Mouse (Mus musculus) limb, embryonic 10.5 days (tissue): ENCODE measurements around the gene Klf6. TPM values are rescaled to one million over a fixed set of nuclear protein-coding genes. Genes with fewer than 3 reads are reported as not detected.

Experiments
- DNase-seq: peaks from one replicate; pipeline ENCODE4 v3.0.0-alpha.2; 2017; ENCODE audit warnings: low spot score
- H3K27ac ChIP-seq: fragments of 300-500 bp; sonication (generic); 2 replicates; pipeline ENCODE4 v1.5.1; 2016; ENCODE audit warnings: mild to moderate bottlenecking
- H3K27me3 ChIP-seq: fragments of 300-500 bp; sonication (generic); 2 replicates; pipeline ENCODE4 v1.6.1; 2016; ENCODE audit warnings: low read depth, mild to moderate bottlenecking; ENCODE audit not compliant: poor library complexity, severe bottlenecking
- H3K36me3 ChIP-seq: fragments of 300-500 bp; sonication (generic); 2 replicates; pipeline ENCODE4 v1.6.1; 2016; ENCODE audit warnings: mild to moderate bottlenecking, moderate library complexity
- H3K4me1 ChIP-seq: fragments of 300-500 bp; sonication (generic); 2 replicates; pipeline ENCODE4 v1.6.1; 2016
- H3K4me3 ChIP-seq: fragments of 300-500 bp; sonication (generic); 2 replicates; pipeline ENCODE4 v1.5.1; 2016; ENCODE audit warnings: mild to moderate bottlenecking, moderate library complexity
- H3K9me3 ChIP-seq: fragments of 300-500 bp; sonication (generic); replicated peaks from 2 replicates; pipeline ENCODE4 v1.6.1; 2016; ENCODE audit warnings: mild to moderate bottlenecking
- WGBS: fragments of 180-500 bp; shearing (Covaris S2); methylation state at CpG from one replicate; pipeline ENCODE4 v1.1.7; 2016; 5-methylcytosine and 5-hydroxymethylcytosine counted together
- polyA plus RNA-seq: library from polyadenylated mRNA; unstranded; fragments of >200 nt; fragmentation: Nextera tagmentation; extraction: Ambion mirVana; gene quantifications from 2 replicates; pipeline ENCODE4 v1.2.1, GENCODE M21; 2016

The Klf6 gene
- polyA plus RNA-seq, 1 experiment from 2014 or later, result 19.4 TPM

- Histone ChIP-seq H3K4me3 (no peak overlapping the region), H3K4me1 (no peaks in the 10 kb centered on the region), H3K27me3 (no peaks in the 10 kb centered on the region), H3K36me3 (no peaks in the 10 kb centered on the region), H3K27ac (no peak overlapping the region), H3K9me3 (no peaks in the 10 kb centered on the region)
- whole genome bisulfite sequencing, result 52% methylated on average over 2 of the region's 2 CpGs
- no peak for DNase-seq
These were observed 17.5 kb upstream of the Klf6 start for GRCm38 (mm10) chr13:5843829-5844228.

DNA sequence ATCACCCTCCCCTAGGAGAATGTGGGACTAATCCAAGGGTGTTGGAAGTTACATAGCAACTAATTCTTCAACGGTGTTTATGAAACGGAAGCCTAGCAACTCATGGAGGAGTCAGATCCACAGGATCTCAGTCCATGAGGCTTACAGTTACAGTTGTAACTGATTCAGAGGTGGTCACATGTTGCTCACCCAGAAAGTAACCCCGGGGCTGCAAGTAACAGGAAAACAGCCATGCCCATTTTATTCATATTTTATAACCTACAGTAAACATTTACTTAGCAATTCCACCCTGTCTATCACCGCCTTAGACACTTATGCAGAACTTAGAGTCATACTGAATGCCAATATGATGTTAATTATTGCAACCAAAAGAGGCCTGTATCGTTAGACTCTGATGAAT lies 16.9 kb upstream of the Klf6 start:
- no peak for DNase-seq
- no peak overlapping the region for H3K4me3 ChIP-seq
- H3K36me3 ChIP-seq, result no peaks in the 10 kb centered on the region
- H3K4me1 ChIP-seq, result no peaks in the 10 kb centered on the region
- no peaks in the 10 kb centered on the region for H3K27me3 ChIP-seq
- WGBS, result 95% methylated on average over 5 of the region's 5 CpGs
- H3K27ac ChIP-seq, result no peak overlapping the region
- no peaks in the 10 kb centered on the region for H3K9me3 ChIP-seq

GRCm38 (mm10) chr13:5845161-5845590 lies 16.1 kb upstream of the Klf6 start:
- Histone ChIP-seq H3K27me3 (no peaks in the 10 kb centered on the region), H3K4me1 (no peaks in the 10 kb centered on the region), H3K27ac (no peak overlapping the region), H3K9me3 (no peaks in the 10 kb centered on the region), H3K36me3 (no peaks in the 10 kb centered on the region), H3K4me3 (no peak overlapping the region)
- WGBS, result 59% methylated on average over 10 of the region's 10 CpGs
- DNase-seq, result no peak

DNA sequence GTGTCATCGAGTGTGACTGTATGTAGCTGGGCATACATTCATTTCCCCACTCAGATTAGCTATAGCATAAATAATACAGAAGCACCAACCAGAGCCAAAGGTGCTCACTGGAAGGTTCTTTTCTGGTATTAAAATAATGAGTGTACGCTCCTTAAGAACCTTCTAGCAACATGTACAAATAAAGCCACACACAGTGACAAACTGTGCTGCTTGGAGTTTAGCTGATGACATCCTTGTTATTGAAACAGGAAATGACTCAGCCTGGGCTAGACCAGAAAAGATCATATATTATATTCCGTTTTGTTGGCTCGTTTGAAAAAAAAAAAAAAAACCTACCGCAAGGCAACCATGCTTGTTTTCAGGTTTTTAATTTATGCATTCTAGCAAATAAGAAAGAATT lies 15.7 kb upstream of the Klf6 start:
- DNase-seq, result no peak
- no peak overlapping the region for H3K27ac ChIP-seq
- H3K27me3 ChIP-seq, result no peaks in the 10 kb centered on the region
- no peaks in the 10 kb centered on the region for H3K36me3 ChIP-seq
- WGBS, result 77% methylated on average over 5 of the region's 5 CpGs
- no peaks in the 10 kb centered on the region for H3K4me1 ChIP-seq
- no peaks in the 10 kb centered on the region for H3K9me3 ChIP-seq
- H3K4me3 ChIP-seq, result no peak overlapping the region

- H3K9me3 ChIP-seq, result no peaks in the 10 kb centered on the region
These were observed 14.4 kb upstream of the Klf6 start for GRCm38 (mm10) chr13:5846860-5847259.

GRCm38 (mm10) chr13:5847736-5848135 lies 13.5 kb upstream of the Klf6 start:
- H3K36me3 ChIP-seq, result no peaks in the 10 kb centered on the region
- WGBS, result 55% methylated on average over 2 of the region's 2 CpGs

More at GRCm38 (mm10) chr13:5846860-5847259, 14.4 kb upstream of the Klf6 start:
- Histone ChIP-seq H3K4me1 (no peaks in the 10 kb centered on the region), H3K27me3 (no peaks in the 10 kb centered on the region), H3K36me3 (no peaks in the 10 kb centered on the region), H3K4me3 (no peak overlapping the region), H3K27ac (no peak overlapping the region)
- no peak for DNase-seq
- WGBS, result 89% methylated on average over 4 of the region's 4 CpGs

GRCm38 (mm10) chr13:5860651-5861156 lies 578 bp upstream of the Klf6 start:
- WGBS, result under 1% methylated on average over 27 of the region's 27 CpGs
- no peaks in the 10 kb centered on the region for H3K27me3 ChIP-seq
- H3K4me3 ChIP-seq, result peak overlapping the region; percentile 76
- no peak for DNase-seq
- peaks cover 11% of the 10 kb centered on the region for H3K36me3 ChIP-seq
- H3K4me1 ChIP-seq, result peaks cover 19% of the 10 kb centered on the region
- peak overlapping the region; percentile 99 for H3K27ac ChIP-seq
- H3K9me3 ChIP-seq, result no peaks in the 10 kb centered on the region

More at GRCm38 (mm10) chr13:5847736-5848135, 13.5 kb upstream of the Klf6 start:
- DNase-seq, result no peak
- Histone ChIP-seq H3K4me1 (no peaks in the 10 kb centered on the region), H3K27me3 (no peaks in the 10 kb centered on the region), H3K27ac (no peak overlapping the region), H3K9me3 (no peaks in the 10 kb centered on the region), H3K4me3 (no peak overlapping the region)

DNA sequence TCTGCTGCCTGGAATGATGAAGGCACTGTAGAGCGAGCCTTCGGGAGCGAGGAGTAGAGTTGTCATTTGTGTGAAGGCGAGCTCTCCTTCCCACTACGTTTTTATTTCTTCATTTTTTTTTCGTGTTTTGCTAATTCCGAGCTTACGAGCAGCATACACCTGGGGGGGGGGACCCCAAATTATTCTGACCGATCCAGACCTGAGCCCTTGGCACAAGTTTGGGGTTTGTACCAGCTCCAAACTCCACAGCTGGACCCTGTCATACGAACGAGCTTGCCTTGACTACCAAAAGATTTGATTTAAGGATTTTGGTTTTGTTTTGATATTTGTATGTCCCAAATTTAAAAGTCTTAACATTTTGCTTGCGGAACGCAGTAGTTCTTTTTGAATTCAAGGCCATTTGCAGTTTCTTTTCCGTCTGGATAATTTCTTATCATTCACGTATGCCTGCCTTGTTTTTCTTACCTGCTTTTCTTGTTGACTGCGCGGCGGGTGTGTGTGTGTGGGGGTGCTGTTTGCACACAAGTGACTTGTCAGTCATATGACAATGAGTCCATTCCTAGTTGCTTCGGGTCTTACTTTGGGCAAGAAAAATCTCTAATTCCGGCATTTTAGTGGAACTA lies 832 bp downstream of the Klf6 start:
- Histone ChIP-seq H3K27ac (peak overlapping the region; percentile 99), H3K36me3 (peaks cover 25% of the 10 kb centered on the region), H3K9me3 (no peaks in the 10 kb centered on the region), H3K4me3 (peak overlapping the region; percentile 76), H3K4me1 (peaks cover 19% of the 10 kb centered on the region), H3K27me3 (no peaks in the 10 kb centered on the region)
- DNase-seq, result peak; percentile 38
- WGBS, result under 1% methylated on average over 20 of the region's 20 CpGs

DNA sequence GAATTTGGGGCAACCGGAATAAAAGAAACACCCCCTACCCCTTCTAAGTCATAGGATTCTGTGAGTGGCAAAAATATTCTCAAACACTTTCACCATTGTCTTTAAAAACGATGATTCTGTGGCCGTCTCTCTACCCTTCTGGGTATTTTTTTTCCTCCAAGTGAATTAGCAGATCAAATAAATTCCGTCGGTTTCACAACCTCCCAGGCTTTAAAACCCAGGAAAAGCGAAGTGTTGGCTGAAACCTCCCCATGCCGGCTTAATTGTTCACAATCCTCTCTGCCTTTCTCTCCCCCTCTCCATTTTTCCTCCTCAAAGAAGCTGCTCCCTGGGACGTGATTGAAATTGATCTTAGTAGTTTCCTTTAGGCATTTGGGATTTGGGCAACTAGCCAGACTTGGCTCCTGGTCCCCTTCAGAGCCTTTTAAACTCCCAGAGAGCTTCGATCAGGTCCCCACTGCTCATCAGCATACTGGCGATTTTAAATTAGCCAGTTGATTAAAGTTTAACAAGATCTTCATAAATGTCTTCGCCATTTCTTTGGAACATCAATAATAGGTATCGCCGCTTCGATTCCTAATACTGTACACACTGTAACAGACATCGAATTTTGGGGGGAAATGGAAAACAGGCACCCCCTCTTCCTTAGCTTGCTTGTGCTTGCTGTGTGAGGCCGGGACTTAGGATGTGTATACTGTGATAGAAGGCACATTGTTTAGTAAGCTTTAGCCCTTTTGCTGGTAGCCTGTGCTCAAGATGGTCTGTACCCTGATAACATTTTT lies 1.5 kb downstream of the Klf6 start:
- Histone ChIP-seq H3K4me1 (peaks cover 19% of the 10 kb centered on the region), H3K36me3 (peaks cover 32% of the 10 kb centered on the region), H3K4me3 (peak overlapping the region; percentile 76), H3K27ac (peak overlapping the region; percentile 99), H3K27me3 (no peaks in the 10 kb centered on the region), H3K9me3 (no peaks in the 10 kb centered on the region)
- 9% methylated on average over 16 of the region's 16 CpGs for WGBS
- peak; percentile 36 for DNase-seq

DNA sequence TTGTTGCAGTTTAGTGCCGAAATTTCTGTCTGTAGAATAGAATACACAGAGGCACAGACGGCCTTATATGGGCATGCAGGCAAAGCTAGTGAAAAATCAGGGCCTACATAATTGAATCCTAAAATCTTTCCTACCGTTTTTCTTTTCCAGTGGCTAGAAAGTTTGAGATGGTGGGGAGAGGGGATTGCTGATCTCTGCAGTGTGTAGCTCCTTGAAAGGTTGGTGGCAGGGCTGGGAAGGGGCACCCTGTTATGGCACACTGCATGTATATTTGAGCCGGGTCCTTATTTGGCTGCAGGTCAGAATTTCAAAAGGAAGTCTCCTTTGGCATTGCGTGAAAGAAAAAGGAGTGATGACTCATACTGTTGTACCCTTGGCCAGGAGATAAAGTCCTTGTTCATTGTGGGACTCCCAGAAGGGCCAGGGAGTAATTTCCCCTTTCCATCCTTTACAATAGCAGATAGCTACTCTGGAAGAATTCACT lies 2.2 kb downstream of the Klf6 start:
- Histone ChIP-seq H3K27ac (peak overlapping the region; percentile 99), H3K4me1 (peaks cover 19% of the 10 kb centered on the region), H3K9me3 (no peaks in the 10 kb centered on the region), H3K4me3 (peak overlapping the region; percentile 76), H3K36me3 (peaks cover 38% of the 10 kb centered on the region), H3K27me3 (no peaks in the 10 kb centered on the region)
- no peak for DNase-seq
- WGBS, result 19% methylated on average over 5 of the region's 5 CpGs

GRCm38 (mm10) chr13:5864265-5865097 lies 3.2 kb downstream of the Klf6 start:
- H3K9me3 ChIP-seq, result no peaks in the 10 kb centered on the region
- H3K27me3 ChIP-seq, result no peaks in the 10 kb centered on the region
- no peak overlapping the region for H3K4me3 ChIP-seq
- no peak for DNase-seq
- peaks cover 40% of the 10 kb centered on the region for H3K36me3 ChIP-seq
- WGBS, result 75% methylated on average over 10 of the region's 10 CpGs
- H3K4me1 ChIP-seq, result peaks cover 19% of the 10 kb centered on the region
- no peak overlapping the region for H3K27ac ChIP-seq

GRCm38 (mm10) chr13:5865098-5865415 lies 3.8 kb downstream of the Klf6 start:
- Histone ChIP-seq H3K27ac (no peak overlapping the region), H3K9me3 (no peaks in the 10 kb centered on the region), H3K36me3 (peaks cover 40% of the 10 kb centered on the region), H3K4me1 (peaks cover 19% of the 10 kb centered on the region), H3K4me3 (no peak overlapping the region), H3K27me3 (no peaks in the 10 kb centered on the region)
- no peak for DNase-seq
- 94% methylated on average over 9 of the region's 9 CpGs for WGBS
